Mouse (Mus musculus): Measurements from ENCODE around the gene Perm1. TPM values are rescaled to one million over a fixed set of nuclear protein-coding genes. Genes with fewer than 3 reads are reported as not detected.

Gene Perm1
- total and polyA plus RNA-seq, 3 experiments: 0.19 to 1.8 TPM; not detected in 1

- no peaks in the 10 kb centered on the region for H3K79me2 ChIP-seq (ENCODE audit: control insufficient read depth, insufficient read depth, low read length, poor library complexity)
- no peaks in the 10 kb centered on the region for H3K9me3 ChIP-seq (replicated peaks; ENCODE audit: insufficient read depth, low read length)
- no peak overlapping the region for H3K9ac ChIP-seq (ENCODE audit: control insufficient read depth, low read depth, low read length, poor library complexity, severe bottlenecking)
- H3K4me3 ChIP-seq (ENCODE audit: control insufficient read depth in 1 of 2, insufficient read depth in 1 of 2, low read depth in 2 of 2, low read length in 2 of 2): no peak overlapping the region
- H3K4me1 ChIP-seq (ENCODE audit: control insufficient read depth in 1 of 2, insufficient read depth in 2 of 2, low read length in 2 of 2): no peaks in the 10 kb centered on the region
- no peaks in the 10 kb centered on the region for H3K27me3 ChIP-seq (ENCODE audit: control insufficient read depth in 1 of 2, insufficient read depth in 2 of 2, low read length in 2 of 2)
- no peak overlapping the region for H3K27ac ChIP-seq (ENCODE audit: control insufficient read depth, low read depth, low read length)
- H3K36me3 ChIP-seq (ENCODE audit: control insufficient read depth in 1 of 2, insufficient read depth in 2 of 2, low read length in 2 of 2): no peaks in the 10 kb centered on the region; a peak in 1 of 4 replicates
- no peak for DNase-seq (ENCODE audit: low read depth, low spot score)
- no peak for TF ChIP-seq UBTF (IDR thresholded peaks at IDR 0.05; ENCODE audit: borderline replicate concordance, insufficient read depth, low read depth, low read length)
- TF ChIP-seq GABPA (IDR thresholded peaks at IDR 0.05; ENCODE audit: low read depth, low read length): no peak
- no peak for TF ChIP-seq MAFK (IDR thresholded peaks at IDR 0.05; ENCODE audit: borderline replicate concordance, low read depth, low read length)
These were observed 47.1 kb upstream of the Perm1 start for GRCm38 (mm10) chr4:156168611-156169010.

- no peaks in the 10 kb centered on the region for H3K27me3 ChIP-seq (ENCODE audit: control insufficient read depth in 1 of 2, insufficient read depth in 2 of 2, low read length in 2 of 2)
- H3K9ac ChIP-seq (ENCODE audit: control insufficient read depth, low read depth, low read length, poor library complexity, severe bottlenecking): no peak overlapping the region
- H3K9me3 ChIP-seq (replicated peaks; ENCODE audit: insufficient read depth, low read length): no peaks in the 10 kb centered on the region
- no peaks in the 10 kb centered on the region for H3K4me1 ChIP-seq (ENCODE audit: control insufficient read depth in 1 of 2, insufficient read depth in 2 of 2, low read length in 2 of 2)
- TF ChIP-seq USF1 (IDR thresholded peaks at IDR 0.05; ENCODE audit: low read depth, low read length) (no peak), ETS1 (IDR thresholded peaks at IDR 0.05; ENCODE audit: low read depth, low read length) (no peak), BHLHE40 (IDR thresholded peaks at IDR 0.05; ENCODE audit: borderline replicate concordance, low read depth, low read length) (no peak), RAD21 (IDR thresholded peaks at IDR 0.05; ENCODE audit: low read depth, low read length) (no peak), MAZ (IDR thresholded peaks at IDR 0.05; ENCODE audit: low read depth, low read length) (no peak), MYB (IDR thresholded peaks at IDR 0.05; ENCODE audit: low read depth, low read length) (no peak), POLR2A (IDR thresholded peaks at IDR 0.05; ENCODE audit: control insufficient read depth in 1 of 2, insufficient read depth in 1 of 2, low read depth in 1 of 2, low read length in 2 of 2, poor library complexity in 1 of 2) (no peak), E2F4 (IDR thresholded peaks at IDR 0.05; ENCODE audit: borderline replicate concordance, low read depth, low read length) (no peak), GATA1 (IDR thresholded peaks at IDR 0.05; ENCODE audit: low read depth, low read length) (no peak), JUND (IDR thresholded peaks at IDR 0.05; ENCODE audit: low read depth, low read length) (no peak), NELFE (IDR thresholded peaks at IDR 0.05; ENCODE audit: low read depth, low read length) (no peak), TBP (IDR thresholded peaks at IDR 0.05; ENCODE audit: low read depth, low read length) (no peak), CTCF (IDR thresholded peaks at IDR 0.05 in 2 of 3, conservative IDR thresholded peaks at IDR 0.05 in 1 of 3; ENCODE audit: control insufficient read depth in 1 of 3, insufficient read depth in 1 of 3, low read depth in 2 of 3, low read length in 3 of 3, poor library complexity in 1 of 3, severe bottlenecking in 1 of 3) (no peak), MYC (IDR thresholded peaks at IDR 0.05; ENCODE audit: low read depth, low read length) (no peak)
- H3K79me2 ChIP-seq (ENCODE audit: control insufficient read depth, insufficient read depth, low read length, poor library complexity): no peaks in the 10 kb centered on the region
- H3K4me3 ChIP-seq (ENCODE audit: control insufficient read depth in 1 of 2, insufficient read depth in 1 of 2, low read depth in 2 of 2, low read length in 2 of 2): no peak overlapping the region
- H3K36me3 ChIP-seq (ENCODE audit: control insufficient read depth in 1 of 2, insufficient read depth in 2 of 2, low read length in 2 of 2): no peaks in the 10 kb centered on the region; a peak in 1 of 4 replicates
- DNase-seq (ENCODE audit: low read depth, low spot score): no peak
- no peak overlapping the region for H3K27ac ChIP-seq (ENCODE audit: control insufficient read depth, low read depth, low read length)
These were observed 46.5 kb upstream of the Perm1 start for GRCm38 (mm10) chr4:156169129-156169528.

All from MEL (cell line).